Mouse (Mus musculus) retina, embryonic 14.5 days (tissue): ENCODE measurements around the gene Sema3g.

Experiments used
- DNase-seq: peaks from one replicate; pipeline ENCODE4 v3.0.0-alpha.2; 2015; ENCODE audit warnings: low spot score

Gene Sema3g

DNA sequence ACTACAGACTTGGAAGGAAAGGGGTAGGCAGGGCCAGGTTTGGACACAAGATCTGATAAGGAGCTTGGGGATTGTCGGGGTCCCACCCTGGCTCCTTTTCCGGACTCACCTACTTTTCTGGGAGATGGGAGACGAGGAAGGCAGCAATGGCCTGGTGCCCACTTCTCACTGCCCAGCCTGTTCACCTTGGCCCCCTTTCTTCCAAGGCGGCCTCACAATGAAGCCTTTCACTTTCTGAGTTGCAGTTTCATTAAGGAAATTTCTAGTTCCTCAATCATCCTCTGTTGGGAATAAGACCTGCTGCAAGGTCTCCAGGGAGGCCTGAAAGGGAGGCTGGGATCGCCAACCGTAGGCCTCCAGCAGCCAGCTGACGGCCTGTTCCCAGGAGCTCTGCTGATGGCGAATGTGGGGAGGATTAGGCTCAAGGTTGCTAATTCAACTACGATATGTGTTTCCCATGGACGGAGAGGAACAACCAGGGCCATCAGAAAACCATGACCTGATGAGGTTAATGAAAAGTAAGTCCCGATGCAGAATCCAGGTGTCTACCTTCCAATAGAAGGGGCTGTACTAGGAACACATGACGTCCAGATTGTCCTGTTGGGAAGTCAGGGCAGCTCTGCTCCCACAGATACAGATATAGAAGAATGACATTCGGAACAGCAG lies 14.9 kb downstream of the Sema3g start:
- DNase-seq, result no peak

DNA sequence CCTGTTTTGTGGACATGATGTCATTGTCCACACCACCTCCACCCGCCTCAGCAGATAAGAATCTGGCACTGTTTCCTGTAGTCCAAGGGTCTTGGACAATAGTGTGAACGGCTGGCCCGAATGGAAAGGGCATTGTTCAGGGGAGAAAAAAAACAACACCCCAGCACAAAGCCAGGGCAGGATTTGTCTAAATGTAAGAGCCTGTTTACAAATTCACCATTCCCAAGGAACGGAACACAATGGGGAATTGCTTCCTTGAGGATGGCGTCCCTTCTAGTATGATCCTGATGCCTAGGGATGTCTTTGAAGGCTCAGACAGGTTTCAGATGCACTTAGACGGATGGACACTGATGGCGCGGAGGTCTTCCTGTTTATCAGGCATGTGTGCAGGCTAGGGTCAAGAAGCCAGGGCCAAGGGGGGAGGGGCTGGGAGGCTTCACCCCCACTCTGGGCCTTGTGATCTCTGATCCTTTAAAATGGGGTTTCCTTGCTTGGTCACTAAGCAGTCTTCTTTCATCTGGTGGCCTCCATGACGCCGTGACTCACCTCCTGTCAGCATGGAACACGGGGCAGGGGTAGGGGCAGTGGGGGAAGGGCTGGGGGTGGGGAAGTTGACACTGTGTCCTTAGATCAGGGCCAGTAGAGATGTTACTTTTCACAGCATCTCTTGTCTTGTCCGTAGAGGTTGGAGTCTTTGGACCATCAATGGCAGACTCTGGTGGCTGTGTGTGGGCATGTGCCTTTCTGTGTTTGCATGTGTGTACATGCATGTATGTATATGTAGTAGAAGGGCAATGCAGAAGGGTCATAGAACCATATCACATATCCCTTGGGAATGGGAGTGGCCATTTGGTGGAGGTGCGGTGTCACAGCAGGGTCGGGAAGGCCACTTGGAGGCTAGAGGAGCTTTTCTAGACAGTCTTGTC lies 15.7 kb downstream of the Sema3g start:
- DNase-seq, result no peak

DNA sequence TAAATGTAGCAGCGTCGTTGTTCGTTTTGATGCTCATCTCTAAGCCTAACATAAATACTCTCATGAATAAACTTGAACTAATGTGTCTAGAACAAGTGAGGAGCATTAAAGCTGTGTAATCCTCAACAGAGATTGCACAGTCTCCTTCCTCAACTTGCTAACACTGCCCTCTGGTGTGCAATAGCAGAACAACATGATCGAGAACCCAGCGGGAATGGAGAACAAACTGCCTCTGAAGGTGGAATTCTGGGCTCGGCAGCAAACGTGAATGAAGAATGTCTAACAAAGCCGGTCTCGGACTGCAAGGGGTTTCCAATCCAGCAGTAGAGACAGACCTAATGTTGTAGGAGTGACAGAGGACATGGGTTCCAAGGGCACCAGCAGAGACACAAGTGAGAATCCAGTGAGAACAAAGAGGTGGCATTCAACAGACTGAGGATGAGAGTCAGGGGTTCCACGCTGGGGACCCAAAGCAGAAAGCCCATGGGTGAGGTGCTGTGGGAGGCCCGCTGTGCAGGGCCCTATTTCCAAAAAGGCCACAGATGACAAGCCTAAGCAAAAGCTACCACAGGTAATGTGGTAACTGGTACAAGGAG lies 16.4 kb downstream of the Sema3g start:
- DNase-seq, result peak; percentile 87

DNA sequence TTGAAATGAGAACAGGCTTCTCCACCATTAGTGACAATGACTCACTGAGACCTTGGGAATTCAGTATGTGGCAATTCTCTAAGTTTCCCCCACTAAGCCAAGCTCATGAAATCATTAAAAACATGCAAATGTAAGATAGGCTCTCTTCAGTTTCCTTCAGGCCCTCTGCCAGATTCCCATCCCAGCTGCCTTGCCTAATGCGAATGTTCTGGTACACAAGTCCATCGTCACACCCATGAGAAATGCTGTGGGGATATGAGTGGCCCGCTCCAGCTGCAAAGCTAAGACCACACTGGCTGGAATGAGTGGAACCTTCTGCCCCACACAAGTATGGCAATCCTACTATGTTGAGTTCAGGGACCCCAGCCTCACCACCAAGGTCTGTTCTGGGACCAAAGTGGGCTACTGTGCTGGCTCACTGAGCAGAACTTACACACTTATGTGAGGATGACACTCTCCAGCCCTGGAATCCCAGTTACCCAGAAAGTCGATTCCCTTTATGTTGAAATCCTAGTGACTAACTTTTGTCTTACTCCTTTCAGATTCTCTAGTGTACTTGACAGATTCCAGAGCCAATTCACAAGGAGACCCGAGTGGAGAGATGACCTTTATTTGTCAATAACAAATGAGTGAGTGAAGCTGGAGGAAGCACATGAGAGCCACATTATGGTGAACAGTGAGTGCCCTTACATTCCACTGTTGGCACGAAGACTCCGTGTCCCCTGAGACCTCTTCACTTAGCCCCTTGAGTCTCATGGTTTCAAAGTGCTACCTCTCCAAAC lies 19.6 kb downstream of the Sema3g start:
- DNase-seq, result no peak

DNA sequence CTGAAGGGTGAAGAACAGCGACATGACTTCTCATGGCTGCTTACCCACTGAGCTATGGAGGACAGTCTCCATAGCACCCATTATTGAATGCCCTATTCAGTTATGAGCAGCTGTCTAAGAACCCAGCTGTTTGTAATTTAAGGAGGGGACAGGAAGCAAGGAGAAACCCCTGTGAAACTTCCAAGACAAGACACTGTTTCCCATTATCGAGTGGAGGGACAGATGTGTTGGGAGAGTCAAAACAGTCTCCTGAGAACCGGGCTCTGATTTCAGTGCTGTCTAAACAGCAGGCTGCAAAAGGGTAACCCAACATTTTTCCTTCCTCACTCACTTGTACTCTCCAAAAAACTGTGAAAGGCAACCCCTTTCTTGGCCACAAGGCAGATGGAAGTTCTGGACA lies 22.9 kb downstream of the Sema3g start:
- no peak for DNase-seq

DNA sequence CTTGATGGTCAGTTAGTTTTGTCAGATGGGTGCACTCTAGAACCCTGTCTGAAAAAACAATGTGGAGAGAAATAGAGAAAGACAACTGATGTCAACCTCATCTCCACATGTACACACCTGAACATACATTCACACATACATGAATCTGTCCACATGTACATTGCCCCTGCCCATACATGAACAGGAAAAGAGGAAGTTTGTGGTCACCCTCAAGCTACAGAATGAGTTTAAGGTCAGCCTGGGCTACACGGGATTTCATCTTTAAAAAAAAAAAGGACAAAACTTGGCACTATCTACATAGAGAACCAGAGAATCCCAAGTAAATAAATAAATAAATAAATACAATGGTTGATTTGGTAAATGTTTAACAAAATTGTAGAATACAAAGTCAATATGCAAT lies 27.1 kb downstream of the Sema3g start:
- DNase-seq, result no peak

DNA sequence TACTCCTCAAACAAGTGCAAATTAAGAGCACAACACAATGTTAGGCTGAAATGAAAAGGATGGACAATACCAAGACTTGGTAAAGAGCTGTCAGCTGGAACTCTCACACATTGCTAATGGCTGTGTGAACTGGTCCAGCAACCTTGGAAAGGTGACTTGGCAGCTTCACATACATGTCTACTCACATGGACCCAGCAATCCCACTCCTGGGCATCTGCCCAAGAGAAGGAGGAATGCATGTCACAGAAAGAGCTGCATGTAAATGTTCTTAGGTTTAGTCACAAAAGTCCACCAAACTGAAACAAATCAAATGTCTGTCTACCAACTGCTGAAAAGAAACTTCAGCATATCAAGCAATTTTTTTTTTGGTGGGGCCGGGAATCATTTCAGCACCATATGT lies 28.3 kb downstream of the Sema3g start:
- no peak for DNase-seq

DNA sequence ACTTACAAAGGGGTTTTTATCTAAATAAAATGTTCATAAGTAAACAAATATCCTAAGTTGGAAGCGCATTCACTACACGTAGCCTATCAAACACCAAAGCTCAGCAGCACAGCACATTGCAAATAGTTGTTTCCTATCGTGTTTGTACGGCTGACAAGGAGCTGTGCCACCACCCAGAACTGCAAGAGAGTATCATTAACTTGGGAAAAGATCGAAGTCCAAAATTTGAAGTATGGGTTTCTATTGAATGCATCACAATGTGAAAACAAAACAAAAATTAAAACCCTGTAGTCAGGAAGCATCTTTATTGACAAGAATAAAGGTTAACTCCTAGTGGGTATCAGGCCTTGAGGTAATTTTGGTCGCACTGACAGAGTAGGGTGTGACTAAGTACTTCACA lies 30.7 kb downstream of the Sema3g start:
- DNase-seq, result no peak

DNA sequence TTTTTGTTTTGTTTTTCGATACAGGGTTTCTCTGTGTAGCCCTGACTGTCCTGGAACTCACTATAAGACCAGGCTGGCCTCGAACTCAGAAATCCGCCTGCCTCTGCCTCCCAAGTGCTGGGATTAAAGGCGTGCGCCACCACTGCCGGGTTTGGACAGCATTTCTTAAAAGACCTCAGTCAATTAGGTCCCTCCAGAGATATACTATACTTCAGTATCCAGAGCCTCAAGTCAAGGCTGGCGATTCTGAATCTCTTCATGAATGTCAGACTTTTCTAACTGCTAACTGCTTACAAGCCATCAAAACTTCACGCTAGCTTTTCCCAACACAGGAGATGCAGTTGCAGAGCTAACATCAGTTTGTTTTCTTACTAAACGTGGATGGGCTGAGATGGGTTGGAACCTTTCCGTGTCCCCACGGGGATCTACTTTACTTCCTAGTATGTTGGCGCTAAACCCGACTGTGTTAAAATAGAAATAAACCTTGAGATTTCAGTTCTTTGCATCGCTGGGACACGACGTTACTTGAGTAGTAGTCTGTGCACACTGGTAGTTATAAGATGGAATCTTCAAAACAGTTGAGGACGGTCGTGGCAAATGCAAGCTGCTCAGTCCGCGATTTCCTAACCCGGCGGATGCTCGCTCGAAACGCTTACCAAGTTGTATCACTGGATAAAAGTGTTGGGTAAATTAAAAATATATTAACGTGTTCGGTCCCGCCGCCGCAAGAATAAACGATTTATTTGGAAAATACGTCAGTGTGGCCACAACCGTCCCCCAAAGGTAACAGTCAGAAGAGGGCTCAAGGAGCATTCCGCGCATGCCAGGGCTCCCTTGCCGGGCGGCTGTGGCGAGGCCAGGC lies 32.8 kb downstream of the Sema3g start:
- no peak for DNase-seq

DNA sequence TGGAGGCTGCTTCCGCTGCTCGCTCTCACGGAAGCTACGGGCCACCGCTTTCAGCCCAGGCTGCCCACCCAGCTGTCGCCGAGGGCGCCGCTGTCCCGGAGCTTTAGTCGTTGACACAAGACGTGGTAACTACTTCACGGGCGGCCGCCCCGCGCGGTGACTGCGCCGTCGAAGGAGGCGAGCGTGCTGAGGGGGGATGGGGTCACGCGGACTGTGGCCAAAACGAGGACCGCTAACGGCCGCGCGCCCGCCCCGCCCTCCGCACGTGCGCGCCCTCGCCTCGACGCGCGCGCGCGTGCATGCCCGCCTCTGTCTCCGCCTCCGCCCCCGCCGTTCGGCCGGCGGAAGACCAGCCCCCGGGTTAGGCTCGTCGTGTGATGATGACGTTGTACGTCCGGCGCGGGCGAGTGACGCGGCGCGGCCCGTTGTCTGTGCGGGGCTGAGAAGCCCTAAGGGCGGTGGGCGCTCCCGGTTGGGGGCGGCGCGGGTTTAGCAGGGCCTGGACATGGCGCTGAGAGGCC lies 33.5 kb downstream of the Sema3g start, which contains the start of the genes Phf7 and Bap1:
Gene Phf7, minus strand, starts transcription at position 234 of the 521 bp plus-strand sequence.
Gene Bap1, plus strand, starts transcription at position 367 of the 521 bp plus-strand sequence.
- DNase-seq, result peak; percentile 97

DNA sequence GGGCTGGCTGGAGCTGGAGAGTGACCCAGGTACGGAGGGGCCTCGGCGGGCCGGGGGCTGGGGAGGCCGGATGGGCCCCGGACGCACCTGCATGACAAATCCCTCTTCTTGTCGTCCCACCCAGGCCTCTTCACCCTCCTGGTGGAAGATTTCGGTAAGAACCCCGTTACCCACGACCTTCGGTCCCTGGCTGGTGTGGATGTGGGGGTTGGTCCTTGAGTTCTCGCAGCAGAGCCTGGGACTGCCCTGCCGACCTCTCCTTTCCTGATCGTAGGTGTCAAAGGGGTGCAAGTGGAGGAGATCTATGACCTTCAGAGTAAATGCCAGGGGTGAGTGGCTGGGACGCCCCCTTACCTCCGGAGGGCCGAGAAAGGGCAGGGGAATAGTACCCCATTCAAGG lies 34.0 kb downstream of the Sema3g start:
- DNase-seq, result no peak

DNA sequence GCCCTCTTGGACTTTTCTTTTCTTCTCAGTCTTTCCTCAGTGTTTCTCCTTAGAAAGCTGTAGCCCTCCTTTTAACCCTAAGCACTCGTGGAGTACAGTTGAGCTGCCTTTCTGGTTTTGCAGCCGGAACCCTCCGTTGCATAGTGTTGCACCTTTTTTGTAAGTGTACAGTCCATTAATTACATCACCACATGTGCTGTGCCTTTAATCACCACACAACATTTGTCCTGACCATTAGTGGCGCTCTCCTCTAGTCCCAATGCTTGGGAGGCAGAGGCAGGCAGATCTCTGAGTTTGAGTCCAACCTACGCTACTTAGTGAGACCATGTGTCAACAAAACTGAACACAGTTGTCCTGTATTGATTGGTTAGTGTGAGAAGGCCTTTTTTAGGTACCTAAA lies 34.4 kb downstream of the Sema3g start:
- no peak for DNase-seq

DNA sequence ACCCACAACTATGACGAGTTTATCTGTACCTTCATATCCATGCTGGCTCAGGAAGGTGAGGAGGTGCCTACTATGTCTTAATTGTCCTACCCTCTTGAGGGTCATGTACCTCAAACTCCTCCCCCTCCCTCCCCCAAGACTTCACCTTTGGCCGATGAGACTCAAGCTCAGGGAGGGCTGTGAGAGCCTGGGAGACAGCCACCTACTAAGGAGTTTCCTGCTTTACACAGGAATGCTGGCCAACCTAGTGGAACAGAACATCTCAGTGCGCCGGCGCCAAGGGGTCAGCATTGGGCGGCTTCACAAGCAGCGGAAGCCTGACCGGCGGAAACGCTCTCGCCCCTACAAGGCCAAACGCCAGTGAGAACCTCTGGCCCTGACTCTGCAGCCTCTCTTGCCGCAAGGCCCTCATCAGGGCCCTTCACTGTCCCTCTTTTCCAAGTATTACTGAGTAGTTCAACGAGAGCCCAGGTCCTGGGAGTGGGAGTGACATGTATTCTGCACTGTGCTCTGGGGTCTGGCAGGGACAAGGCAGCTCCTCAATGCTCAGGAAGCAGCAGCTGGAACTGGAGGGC lies 40.9 kb downstream of the Sema3g start:
- DNase-seq, result no peak

DNA sequence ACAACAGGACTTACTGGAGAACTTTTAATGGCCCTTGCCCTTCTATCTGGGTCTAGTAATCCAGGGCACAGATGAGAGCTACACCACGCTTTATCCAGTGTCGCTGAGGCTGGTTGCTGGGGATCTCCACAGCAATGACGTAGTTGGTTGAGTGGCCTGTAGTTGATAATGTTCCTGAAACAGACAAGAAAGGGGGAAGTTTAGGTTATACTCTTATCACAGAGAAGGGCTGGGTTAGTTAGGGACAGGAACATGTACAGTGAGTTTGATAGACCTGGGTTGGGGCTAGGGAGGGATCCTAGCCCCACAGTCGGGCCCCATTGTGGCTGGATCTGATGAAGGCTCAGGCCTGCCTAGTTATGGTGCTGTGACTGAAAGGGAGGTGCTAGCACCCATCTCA lies 42.7 kb downstream of the Sema3g start:
- DNase-seq, result no peak

DNA sequence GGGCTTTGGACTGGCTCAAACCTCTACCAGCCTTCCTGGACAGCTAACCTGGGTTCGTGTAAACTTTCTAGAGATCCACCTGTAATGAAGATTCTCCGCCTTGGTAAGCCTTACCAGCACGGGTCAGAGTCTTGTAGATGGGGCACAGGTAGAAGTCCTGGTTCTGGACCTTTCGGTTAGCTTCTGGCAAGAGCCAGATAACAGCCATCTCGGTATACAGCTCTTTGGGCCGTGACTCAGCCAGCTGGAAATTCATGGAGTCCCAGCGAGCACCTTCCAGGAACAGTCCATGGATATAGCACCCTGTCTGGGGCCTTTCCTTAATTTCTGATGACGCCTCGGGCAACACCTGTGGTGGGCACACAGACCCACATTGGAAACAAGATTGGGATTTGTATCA lies 43.3 kb downstream of the Sema3g start:
- no peak for DNase-seq

DNA sequence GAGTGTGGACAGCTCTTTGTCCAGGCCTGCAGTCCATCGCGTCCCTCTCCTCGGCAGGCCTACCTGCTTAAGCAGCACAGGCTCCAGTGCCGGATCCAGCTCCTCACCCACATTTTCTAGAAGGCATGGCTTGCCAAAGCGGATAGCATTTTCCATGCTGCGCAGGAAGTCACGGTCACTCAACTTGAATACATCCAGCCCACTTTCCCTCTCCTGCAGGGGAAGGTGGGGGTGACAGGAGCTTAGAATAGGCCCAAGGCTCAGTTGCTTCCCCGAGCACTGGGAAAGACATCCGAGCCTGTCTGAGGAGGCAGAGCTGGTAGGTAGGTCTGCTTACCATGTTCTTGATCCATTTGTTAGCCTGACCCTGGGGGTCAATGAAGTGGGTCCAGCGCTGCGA lies 50.0 kb downstream of the Sema3g start:
- DNase-seq, result no peak

DNA sequence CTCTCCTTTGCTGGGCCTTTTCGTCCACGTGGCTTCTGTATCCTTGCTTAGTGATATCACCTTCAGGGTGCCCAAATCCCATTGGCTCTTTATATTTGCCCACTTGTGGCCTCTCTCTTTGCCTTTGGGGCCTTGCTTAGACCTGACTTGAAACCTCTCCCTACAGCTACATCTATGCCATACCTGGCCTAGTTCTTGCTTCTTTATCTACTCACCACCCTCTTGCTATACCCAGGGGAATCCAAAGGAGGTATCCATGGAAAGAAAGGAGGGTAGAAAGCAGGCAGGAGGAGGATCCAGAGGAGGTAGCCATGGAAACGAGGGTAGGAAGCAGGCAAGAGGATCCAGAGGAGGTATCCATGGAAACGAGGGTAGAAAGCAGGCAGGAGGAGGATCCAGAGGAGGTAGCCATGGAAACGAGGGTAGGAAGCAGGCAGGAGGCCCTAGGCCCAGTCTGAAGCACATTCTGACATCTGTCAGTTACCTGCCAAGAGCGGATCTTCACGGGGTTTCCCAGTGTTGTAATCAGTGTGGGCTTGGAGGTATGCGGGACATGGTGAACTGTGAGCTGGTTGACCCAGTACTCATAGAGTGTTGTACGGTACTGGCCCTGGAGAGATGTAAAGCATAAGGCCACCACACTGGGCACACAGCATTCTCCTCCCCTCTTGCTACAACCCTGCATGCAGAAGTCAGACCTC lies 50.8 kb downstream of the Sema3g start:
- peak; percentile 28 for DNase-seq

DNA sequence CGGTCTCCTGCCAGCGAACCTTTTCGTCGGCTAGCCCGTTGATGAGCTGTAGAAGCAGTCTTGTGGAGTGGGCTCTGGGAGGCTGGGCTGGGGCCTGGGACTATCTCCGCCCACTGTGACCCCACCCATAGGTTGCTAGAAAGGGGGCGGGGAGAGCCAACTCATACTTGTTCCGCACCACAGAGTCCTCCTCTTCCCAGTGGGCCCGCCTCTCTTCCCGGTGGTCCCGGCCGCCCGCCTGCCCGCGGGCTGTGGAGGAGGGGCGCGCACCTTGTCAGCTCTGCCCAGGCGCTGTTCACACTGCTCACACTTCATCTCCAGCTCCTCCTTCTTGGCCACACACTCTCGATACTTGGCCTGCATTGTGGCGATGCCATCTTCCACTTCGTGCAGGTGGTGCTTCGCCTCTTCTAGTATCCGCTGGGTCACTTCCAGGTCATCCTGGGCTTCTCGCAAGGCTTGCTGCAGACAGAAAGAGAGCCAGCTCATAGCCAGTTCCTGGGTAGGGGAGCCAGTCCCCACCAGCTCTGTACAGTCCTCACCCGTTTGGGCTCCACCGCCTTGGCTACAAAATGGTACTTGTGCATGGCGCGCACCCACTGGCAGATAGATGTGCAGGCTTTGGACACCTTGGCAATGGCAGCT lies 51.9 kb downstream of the Sema3g start:
- DNase-seq, result peak; percentile 82

DNA sequence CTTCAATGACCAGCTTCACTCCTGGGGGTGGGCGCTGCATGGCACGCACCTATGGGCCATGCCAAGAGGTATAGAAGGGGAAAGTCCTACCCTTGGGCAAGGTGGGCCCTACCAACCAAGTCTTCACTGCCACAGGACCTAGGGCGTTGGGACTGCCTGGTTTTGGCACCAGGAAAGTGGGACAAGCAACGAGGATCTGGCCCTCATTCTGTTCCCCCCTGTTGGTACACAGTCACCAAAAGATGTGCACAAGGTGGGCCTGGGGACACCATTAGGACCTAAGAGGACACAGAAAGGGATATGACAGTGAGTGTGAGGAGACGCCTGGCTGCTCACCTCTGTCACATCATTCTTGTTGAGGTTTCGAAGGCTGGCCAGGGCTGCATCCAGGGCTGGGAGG lies 53.5 kb downstream of the Sema3g start:
- DNase-seq, result no peak
